Mouse (Mus musculus): ENCODE results near the gene Meis1.

GRCm38 (mm10) chr11:18892470-18892869 lies 126.3 kb downstream of the Meis1 start:
- no peak for TF ChIP-seq POLR2A (IDR thresholded peaks at IDR 0.05; ENCODE audit: borderline replicate concordance, extremely low read depth, insufficient read depth, insufficient read length, poor library complexity, severe bottlenecking)
- TF ChIP-seq CTCF (IDR thresholded peaks at IDR 0.05; ENCODE audit: borderline replicate concordance, extremely low read depth, insufficient read depth, insufficient read length): no peak
